9 mouse cellular contexts compared by ENCODE assay signal in the genomic region with DNA sequence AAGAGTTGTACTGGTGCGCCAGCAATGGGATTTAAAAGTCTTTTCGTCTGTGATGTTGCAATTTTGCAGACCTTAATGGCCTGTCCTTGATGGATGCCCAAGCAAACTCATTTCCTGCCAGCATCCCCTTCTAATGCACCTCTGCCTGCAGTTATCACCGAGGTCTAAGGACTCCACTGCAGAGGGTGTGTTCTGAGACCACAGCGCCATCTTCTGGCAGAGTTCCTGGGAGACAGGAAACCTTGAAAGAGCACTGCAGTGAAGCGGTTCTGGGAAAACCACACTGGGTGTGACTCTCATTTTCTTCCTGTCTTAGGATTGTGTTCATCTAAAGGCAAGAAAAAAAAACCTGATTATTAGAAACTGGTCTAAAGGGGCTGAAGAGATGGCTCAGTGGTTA. TPM values are rescaled to one million over a fixed set of nuclear protein-coding genes. Genes with fewer than 3 reads are reported as not detected.
A peak's percentile ranks its signal among the peaks of the same experiment; 100 is the strongest.
DNase-seq lines count a peak whose midpoint lies in the region; ATAC-seq and TF ChIP-seq lines count a peak whose summit lies in the region.
"Had no signal": no experiment of that assay in that cellular context is flagged by ENCODE, and none has a peak within 500 bp of the region (broad histone marks: within the 10 kb centered on the region; RNA-seq: fewer than 3 reads in every experiment).

No protein-coding gene starts in this region.

- H3K27me3 ChIP-seq in liver, embryonic 14.5 days (ENCODE audit: control insufficient read depth, insufficient read depth, low read length) = no peaks in the 10 kb centered on the region
- no peaks in the 10 kb centered on the region for H3K27me3 ChIP-seq in neural tube, embryonic 14.5 days (ENCODE audit: control insufficient read depth, insufficient read depth, low read length)

- intact Hi-C loops in gastrocnemius, postnatal 14 days (cut with DNase I; ENCODE audit: low total_unique reads) = loop anchor here (5.0 kb wide), 1 partner anchor 124 kb away; no protein-coding TSS in a partner anchor

- WGBS in liver, embryonic 14.5 days (ENCODE audit: insufficient replicate concordance) = 33% methylated on average over 5 of the region's 5 CpGs
- WGBS in neural tube, embryonic 14.5 days = 33% methylated on average over 5 of the region's 5 CpGs

- peak; percentile 87 for DNase-seq in 416B (ENCODE audit: low read depth)
- DNase-seq in ZHBTc4 (ENCODE audit: low read depth, low spot score) = peak; percentile 93
- DNase-seq in gastrocnemius, postnatal 14 days = peak; percentile 61
- peak; percentile 10 to 73 for DNase-seq in kidney, postnatal 36 days
- no peak for DNase-seq in liver, embryonic 14.5 days (ENCODE audit: low read depth in 3 of 3, low spot score in 3 of 3)
- DNase-seq in thymus, postnatal 25 days = peak; percentile 10

- H3K9ac ChIP-seq in liver, embryonic 14.5 days (replicated peaks) = no peak overlapping the region
- no peak overlapping the region for H3K9ac ChIP-seq in neural tube, embryonic 14.5 days (replicated peaks; ENCODE audit: low read depth, low read length)

- no peaks in the 10 kb centered on the region for H3K9me3 ChIP-seq in liver, embryonic 14.5 days (ENCODE audit: control insufficient read depth, low read length)
- H3K9me3 ChIP-seq in neural tube, embryonic 14.5 days (ENCODE audit: control insufficient read depth, low read length) = no peaks in the 10 kb centered on the region

- no peak overlapping the region for H3K27ac ChIP-seq in liver, embryonic 14.5 days
- no peak overlapping the region for H3K27ac ChIP-seq in neural tube, embryonic 14.5 days (ENCODE audit: low read depth, low read length)

- no peak overlapping the region for H3K4me3 ChIP-seq in liver, embryonic 14.5 days (ENCODE audit: insufficient read depth in 1 of 2, low read depth in 2 of 2, low read length in 2 of 2)
- no peak overlapping the region for H3K4me3 ChIP-seq in neural tube, embryonic 14.5 days (ENCODE audit: low read depth, low read length)
- H3K4me3 ChIP-seq: erythroblast, embryonic 14.5 days had no signal

- no peak overlapping the region for H3K4me2 ChIP-seq in liver, embryonic 14.5 days (ENCODE audit: low read depth)
- no peak overlapping the region for H3K4me2 ChIP-seq in neural tube, embryonic 14.5 days (ENCODE audit: low read depth, low read length)

- no peak for TF ChIP-seq EP300 in liver, embryonic 14.5 days (IDR thresholded peaks at IDR 0.05; ENCODE audit: low read depth)

- no peaks in the 10 kb centered on the region for H3K4me1 ChIP-seq in liver, embryonic 14.5 days (replicated peaks; ENCODE audit: control insufficient read depth in 2 of 2, insufficient read depth in 2 of 2, low read length in 1 of 2)
- H3K4me1 ChIP-seq in neural tube, embryonic 14.5 days (ENCODE audit: control insufficient read depth, insufficient read depth, low read length) = no peaks in the 10 kb centered on the region

- ATAC-seq in common myeloid progenitor, adult 5-6 weeks (replicated peaks; ENCODE audit: low read depth, poor library complexity, severe bottlenecking) = peak; percentile 98
- no peak for ATAC-seq in liver, embryonic 14.5 days (ENCODE audit: insufficient read depth)
- ATAC-seq in neural tube, embryonic 14.5 days (ENCODE audit: low read depth) = peak; percentile 86

- no peaks in the 10 kb centered on the region for H3K36me3 ChIP-seq in liver, embryonic 14.5 days (replicated peaks; ENCODE audit: control insufficient read depth, insufficient read depth, low read depth)
- H3K36me3 ChIP-seq in neural tube, embryonic 14.5 days (ENCODE audit: control insufficient read depth, insufficient read depth, low read length) = no peaks in the 10 kb centered on the region

- TF ChIP-seq CTCF in liver, embryonic 14.5 days (IDR thresholded peaks at IDR 0.05; ENCODE audit: low read depth) = peak; percentile 66

RNA-seq across cellular contexts. Expression of gene Ank2, which starts 53.0 kb away (rescaled TPM):
- 0.27 and 0.29 TPM in 2 replicates for total RNA-seq in common myeloid progenitor, adult 5-6 weeks (2017)
- total RNA-seq in gastrocnemius, postnatal 14 days (2021) = 100 to 1,000 TPM in 1 of 2 experiments, 10 to 100 TPM in 1; 98.1 to 119 TPM
- polyA plus RNA-seq in liver, embryonic 14.5 days (2012; rRNA removed) = 4.4 and 5.2 TPM in 2 replicates
- polyA plus RNA-seq in liver, embryonic 14.5 days (2014; fragmentation: Nextera tagmentation; extraction: Ambion mirVana) = 4.8 and 5.5 TPM in 2 replicates
- 209 and 231 TPM in 2 replicates for polyA plus RNA-seq in neural tube, embryonic 14.5 days (2014; fragmentation: Nextera tagmentation; extraction: Ambion mirVana)

Comparison
In these comparisons a context has a peak if more than half of its experiments do, and no peak if none do; other contexts are left out.
1. DNase-seq: peak in 416B (single experiment), ZHBTc4 (single experiment), gastrocnemius, postnatal 14 days (single experiment), kidney, postnatal 36 days (2 of 2) and thymus, postnatal 25 days (single experiment); none in liver, embryonic 14.5 days (0 of 3).
2. RNA of gene Ank2, which starts 53.0 kb away (total RNA-seq): 98.1 to 119 TPM in gastrocnemius, postnatal 14 days; 0.27 to 0.29 TPM in common myeloid progenitor, adult 5-6 weeks; every median in the first group is over 10 times any median in the second.